Mouse (Mus musculus) heart, postnatal 0 days (tissue): ENCODE data around the gene Asic2.

ENCODE experiments used
- CTCF ChIP-seq: IDR thresholded peaks from 2 replicates; pipeline ENCODE4 v1.5.1; 2016; ENCODE audit warnings: antibody characterized with exemption, control low read depth, low read depth
- EP300 ChIP-seq: IDR thresholded peaks from 2 replicates; pipeline ENCODE4 v1.6.1; 2016; ENCODE audit warnings: antibody characterized with exemption, low read depth

DNA sequence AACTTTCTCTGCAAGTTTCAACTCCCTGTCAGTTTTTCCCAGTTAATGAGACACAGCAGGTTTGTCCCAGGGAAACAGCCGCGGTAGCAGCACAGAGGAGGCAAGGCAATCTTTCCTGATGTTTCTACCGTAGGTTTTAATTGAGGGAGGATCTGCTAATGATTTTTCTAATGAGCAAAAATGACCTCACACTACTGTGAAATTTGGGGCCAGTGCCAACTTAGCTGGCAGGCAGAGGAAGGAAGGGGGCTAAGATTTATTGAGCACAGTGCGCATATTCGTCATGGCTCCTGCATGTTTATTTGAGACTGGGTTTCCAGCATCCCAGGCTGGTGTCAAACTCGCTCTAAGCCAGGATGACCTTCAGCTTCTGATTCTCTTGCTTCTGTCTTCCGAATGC, 957.5 kb downstream of the Asic2 start:
- no peak for TF ChIP-seq CTCF
- no peak for TF ChIP-seq EP300
